Mouse (Mus musculus): ENCODE measurements around the gene Ugt1a8.

GRCm38 (mm10) chr1:88243861-88244260 lies 156.2 kb downstream of the Ugt1a8 start:
- TF ChIP-seq CTCF (IDR thresholded peaks at IDR 0.05; ENCODE audit: low read depth, low read length): no peak
- TF ChIP-seq POLR2A (IDR thresholded peaks at IDR 0.05; ENCODE audit: extremely low read depth, insufficient read depth, low read length): no peak
